Mouse (Mus musculus) heart, adult 8-10 months (tissue): ENCODE measurements around the gene Slc8a2. TPM values are rescaled to one million over a fixed set of nuclear protein-coding genes. Genes with fewer than 3 reads are reported as not detected.

Experiments
- DNase-seq: peaks from one replicate; pipeline ENCODE4 v3.0.0; 2022; ENCODE audit warnings: low spot score
- total RNA-seq, 4 experiments: library from RNA; stranded (reverse); gene quantifications; 2 replicates each; pipeline ENCODE4 v1.2.4; 2022

Slc8a2 gene
- total RNA-seq, 4 experiments from 2014 or later, result 0.66 to 0.84 (median 0.70) TPM

- no peak for DNase-seq
Observed at GRCm38 (mm10) chr7:16120262-16120600, 9.4 kb upstream of the Slc8a2 start.

DNA sequence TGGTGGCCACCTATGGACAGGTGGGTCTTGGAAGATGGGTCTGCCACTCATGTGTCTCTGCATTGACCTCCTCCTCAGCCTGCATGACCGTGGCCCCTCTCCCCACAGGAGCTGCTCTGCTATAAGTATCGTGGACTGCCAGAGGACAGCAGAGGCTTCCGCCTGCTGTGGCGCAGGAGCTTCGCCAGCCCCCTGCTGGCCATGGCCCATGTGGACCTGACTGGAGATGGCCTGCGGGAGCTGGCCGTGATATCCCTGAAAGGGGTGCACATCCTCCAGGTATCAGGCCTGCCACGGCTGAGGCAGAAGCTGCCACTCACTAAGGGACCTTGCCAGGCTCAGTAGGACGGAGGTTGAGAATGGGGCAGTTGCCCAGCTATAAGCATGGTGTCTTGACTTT is 3.8 kb upstream of the Slc8a2 start:
- DNase-seq, result no peak

- DNase-seq, result no peak
Observed at GRCm38 (mm10) chr7:16128344-16128743, 1.3 kb upstream of the Slc8a2 start.

GRCm38 (mm10) chr7:16128899-16129298 is 727 bp upstream of the Slc8a2 start:
- DNase-seq, result no peak

DNA sequence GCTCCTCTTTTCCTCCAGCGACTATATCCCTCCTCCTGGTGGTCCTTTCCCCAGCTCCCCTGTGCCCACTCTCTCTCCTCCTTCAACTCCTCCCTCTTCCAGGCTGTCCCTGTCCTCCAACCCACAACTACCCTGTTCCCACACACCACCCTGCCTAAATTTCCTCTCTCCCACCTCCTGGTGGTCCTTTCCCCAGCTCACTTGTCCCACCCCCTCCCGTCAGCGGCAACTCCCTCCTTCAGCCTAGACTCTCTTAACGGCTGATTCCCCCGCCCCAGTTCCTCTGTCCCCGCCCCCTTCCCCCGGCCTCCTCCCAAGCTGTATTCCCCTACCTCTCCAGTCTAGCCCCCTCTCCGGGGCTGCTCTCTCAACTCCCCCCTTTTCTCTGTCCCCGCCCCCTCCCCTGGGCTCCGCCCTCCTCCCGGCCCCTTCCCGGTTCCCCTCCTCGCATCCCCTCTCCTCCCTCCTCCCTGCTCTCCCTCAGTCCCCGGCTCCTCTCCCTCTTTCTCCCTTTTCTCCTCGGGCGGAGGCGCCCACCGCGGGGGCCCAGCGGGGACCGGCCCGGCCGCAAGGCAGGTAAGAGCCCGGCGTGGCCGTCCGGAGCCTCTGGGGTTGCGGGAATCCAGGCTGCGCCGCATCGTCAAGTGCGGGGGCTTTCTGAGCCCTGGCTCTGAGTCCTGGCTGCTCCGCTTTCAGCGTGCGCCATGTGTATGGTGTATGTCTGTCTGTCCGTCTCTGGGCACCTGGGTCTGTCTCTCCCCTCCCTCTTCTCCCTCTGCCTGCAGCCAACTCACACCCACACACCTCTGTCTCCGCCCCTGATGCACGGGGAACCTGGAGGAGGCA is 443 bp downstream of the Slc8a2 start:
- DNase-seq, result no peak

DNA sequence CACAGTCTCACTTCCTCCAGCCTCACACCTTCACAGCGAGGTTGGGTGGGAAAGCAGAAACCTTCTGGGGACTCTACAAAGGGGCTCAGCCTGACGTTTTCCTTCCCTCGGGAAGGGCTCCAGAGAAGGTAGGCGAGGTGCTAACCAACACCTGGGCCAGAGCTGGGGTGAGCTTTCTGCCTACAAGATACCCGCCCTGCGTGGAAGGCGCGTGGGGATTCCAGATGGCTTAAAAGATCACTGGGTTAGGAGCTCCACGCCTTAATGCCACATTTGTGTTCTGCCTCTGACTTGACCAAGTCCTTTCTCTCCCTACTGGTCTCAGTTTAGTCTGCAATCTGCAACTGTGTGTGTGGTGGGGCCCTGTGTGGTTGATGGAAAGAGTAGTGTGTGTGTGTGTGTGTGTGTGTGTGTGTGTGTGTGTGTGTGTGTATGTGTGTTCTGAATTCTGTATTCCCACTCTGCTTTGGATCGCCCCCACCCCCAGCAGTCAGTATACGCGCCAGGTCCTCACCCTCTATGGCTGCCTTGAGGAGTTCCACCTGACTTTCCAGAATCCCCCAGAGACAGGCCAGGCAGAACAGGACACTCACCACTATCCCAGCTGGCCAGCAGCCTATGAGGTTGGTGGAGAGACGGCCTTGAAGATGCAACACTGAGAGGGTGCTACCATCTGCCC is 1.5 kb downstream of the Slc8a2 start:
- no peak for DNase-seq

GRCm38 (mm10) chr7:16132161-16132581 is 2.5 kb downstream of the Slc8a2 start:
- no peak for DNase-seq

DNA sequence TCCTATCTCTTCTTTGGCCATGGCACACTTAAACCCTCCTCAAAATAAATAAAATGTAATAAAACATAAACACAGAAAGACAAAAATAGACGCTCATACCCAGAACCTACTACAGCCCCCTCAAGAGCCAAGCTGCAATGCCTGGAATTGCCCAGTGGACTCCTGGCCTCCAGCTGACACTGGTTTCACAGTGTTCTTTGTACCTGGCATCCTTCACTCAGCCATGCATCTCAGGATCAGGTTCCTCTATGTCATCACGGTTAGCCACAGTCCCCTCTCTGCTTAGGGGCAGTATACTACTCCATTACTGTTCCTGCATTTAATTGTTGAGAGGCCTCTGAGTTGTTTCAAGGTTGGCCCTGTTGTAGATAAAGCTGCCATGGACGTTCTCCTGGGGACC is 3.3 kb downstream of the Slc8a2 start:
- DNase-seq, result no peak

DNA sequence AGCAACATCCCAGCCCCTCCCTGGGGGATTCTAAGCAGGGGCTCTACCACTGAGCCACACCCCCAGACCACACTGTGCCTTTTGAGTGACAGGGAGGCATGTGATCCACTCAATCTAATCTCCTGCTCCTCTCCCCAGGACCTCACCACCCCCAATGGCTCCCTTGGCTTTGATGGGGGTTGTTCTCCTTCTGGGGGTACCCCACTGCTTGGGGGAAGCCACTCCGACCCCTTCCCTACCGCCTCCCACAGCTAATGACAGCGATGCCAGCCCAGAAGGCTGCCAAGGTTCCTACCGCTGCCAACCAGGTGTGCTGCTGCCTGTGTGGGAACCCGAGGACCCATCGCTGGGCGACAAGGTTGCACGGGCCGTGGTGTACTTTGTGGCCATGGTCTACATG is 4.1 kb downstream of the Slc8a2 start:
- DNase-seq, result no peak

GRCm38 (mm10) chr7:16134951-16135392 is 5.3 kb downstream of the Slc8a2 start:
- no peak for DNase-seq

GRCm38 (mm10) chr7:16146489-16147410 is 17.1 kb downstream of the Slc8a2 start:
- no peak for DNase-seq

- peak; percentile 21 for DNase-seq
Observed at GRCm38 (mm10) chr7:16147643-16148042, 18.0 kb downstream of the Slc8a2 start.

- no peak for DNase-seq
Observed at GRCm38 (mm10) chr7:16149241-16149640, 19.6 kb downstream of the Slc8a2 start.

- DNase-seq, result no peak
Observed at GRCm38 (mm10) chr7:16150191-16151145, 20.8 kb downstream of the Slc8a2 start.

- no peak for DNase-seq
Observed at GRCm38 (mm10) chr7:16153522-16153921, 23.9 kb downstream of the Slc8a2 start.

GRCm38 (mm10) chr7:16155132-16155872 is 25.7 kb downstream of the Slc8a2 start:
- DNase-seq, result peak; percentile 37

GRCm38 (mm10) chr7:16156105-16156714 is 26.6 kb downstream of the Slc8a2 start:
- peak; percentile 60 for DNase-seq

- no peak for DNase-seq
Observed at GRCm38 (mm10) chr7:16158735-16159134, 29.1 kb downstream of the Slc8a2 start.

DNA sequence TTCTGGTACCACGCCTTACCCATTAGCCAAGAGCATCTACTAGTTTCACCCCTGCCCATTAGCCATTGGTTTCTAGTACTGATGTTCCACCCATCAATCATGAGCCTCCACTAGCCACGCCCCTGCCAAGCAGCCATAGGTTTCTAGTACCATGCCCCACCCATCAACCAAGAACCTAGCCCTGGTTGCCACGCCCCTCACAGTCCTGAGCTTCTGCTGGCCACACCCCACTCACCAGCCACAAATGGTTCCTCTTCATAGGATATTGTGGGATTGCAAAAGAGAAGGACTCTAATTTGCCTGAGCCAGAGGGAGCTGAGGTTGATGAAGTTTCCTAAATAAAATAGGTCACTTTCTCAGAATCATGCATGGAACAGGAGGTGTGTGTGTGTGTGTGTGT is 31.1 kb downstream of the Slc8a2 start:
- no peak for DNase-seq

DNA sequence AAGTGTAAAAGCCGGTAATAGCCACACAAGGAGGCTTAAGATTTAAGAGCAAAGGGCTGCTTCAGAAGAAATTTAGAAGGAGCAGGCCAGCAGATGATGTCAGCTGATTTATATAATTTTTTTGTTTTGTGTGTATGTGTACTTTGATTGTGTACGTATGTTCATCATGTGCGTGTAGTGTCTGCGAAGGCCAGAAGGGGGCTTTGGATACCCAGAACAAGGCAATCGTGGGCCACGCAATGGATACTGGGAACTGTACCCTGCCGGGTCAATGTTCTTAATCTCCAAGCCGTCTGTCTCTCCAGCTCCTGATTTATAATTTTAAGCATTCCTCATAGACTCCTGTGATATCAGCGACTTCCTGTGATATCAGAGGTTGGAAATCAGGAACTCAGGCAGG is 31.7 kb downstream of the Slc8a2 start:
- no peak for DNase-seq
